Mouse (Mus musculus) liver (tissue): ENCODE data around the gene Inka1.

Experiments used
- DNase-seq: peaks from one replicate; pipeline ENCODE4 v3.0.0-alpha.2; 2020; ENCODE audit warnings: mixed read lengths

The Inka1 gene

DNA sequence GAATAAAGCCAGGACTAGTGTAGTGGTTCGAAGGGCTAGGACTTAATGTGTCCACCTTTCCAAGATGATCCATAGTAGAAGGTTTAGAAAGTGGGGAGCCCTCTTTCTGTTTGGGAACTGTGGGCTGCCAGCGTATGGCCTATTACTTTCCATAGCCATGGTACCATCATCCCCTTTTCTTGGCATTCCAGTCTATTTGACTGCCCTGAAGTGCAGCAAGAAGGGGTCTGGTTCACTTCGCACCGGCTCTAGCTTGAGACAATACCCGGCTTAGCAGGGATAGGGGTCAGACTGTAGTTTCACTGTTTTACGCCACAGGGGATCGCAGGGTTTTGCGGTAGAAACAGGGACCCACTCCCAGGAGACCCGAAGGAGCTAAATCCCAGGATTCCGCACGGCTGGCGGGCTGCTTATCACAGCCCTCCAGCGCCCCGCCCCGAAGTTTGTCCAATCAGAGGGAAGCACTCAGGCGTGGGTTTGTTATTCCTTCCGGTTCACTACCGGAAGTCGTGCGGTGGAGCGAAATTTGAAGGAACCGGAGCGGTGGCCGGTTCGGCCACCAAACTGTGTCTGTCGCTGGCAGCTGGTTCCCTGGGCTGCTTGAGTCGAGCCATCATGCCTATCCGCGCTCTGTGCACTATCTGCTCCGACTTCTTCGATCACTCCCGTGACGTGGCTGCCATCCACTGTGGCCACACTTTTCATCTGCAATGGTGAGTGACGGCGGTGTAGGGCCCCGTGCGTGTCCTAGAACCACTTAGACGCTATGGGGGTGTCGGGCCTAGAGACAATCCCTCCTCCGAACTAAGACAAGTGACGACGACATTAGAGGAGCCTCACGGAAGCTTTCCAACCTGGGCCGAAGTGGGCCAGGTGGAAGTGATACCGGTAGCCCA is 35.0 kb downstream of the Inka1 start:
- peak; percentile 92 for DNase-seq

DNA sequence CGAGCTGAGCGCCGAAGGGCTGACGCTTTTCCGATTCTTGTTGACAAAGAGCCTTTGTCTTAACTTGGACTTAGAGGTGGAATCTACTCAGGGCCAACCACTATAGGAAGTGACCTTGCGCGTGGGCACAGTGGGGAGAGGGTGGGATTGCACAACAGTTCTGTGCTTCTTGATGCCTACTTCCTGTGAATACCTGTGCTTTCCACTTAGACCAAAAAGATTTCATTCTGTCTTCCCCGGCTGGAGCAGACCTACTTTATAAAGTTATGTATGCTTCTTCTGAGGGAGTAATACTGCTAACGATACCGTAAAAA is 35.8 kb downstream of the Inka1 start, which contains the start of gene Traip:
Gene Traip, plus strand, starts transcription at position 215 of the 314 bp plus-strand sequence.
- no peak for DNase-seq

DNA sequence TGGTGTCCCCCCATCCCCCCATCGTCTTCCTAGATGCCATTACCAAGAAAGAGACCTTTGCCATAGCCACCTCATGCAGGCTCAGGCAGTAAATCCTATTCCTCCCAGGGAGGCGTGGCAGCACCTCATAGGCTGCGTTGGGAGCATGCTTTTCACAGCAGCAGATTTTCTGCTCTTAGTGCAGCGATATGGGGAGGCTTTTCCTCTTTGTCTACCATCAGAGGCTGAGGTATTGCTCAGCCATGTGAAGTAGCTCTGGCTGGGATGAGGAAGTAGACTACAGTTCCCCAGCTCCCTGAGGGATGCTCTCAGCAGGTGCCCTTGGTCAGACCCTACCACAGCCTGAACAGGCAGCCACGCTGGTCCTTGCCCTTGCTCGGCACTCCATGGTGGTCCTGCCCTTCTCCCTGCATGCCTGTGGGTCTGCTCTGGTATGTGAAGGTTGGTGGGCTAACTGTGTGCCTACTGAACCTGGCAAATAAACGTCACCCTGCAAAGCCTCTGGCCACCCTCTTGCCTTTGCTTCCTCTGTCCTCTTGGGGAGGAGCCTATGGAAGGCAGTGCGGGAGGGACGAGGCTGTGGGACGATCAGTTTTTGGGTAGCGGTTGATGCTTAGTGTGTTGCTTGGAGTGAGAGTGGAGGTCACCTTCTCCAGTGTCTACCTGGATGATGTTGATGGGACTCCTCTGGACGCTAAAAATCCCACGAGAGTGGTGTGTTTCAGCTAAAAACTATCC is 36.3 kb downstream of the Inka1 start:
- DNase-seq = no peak

DNA sequence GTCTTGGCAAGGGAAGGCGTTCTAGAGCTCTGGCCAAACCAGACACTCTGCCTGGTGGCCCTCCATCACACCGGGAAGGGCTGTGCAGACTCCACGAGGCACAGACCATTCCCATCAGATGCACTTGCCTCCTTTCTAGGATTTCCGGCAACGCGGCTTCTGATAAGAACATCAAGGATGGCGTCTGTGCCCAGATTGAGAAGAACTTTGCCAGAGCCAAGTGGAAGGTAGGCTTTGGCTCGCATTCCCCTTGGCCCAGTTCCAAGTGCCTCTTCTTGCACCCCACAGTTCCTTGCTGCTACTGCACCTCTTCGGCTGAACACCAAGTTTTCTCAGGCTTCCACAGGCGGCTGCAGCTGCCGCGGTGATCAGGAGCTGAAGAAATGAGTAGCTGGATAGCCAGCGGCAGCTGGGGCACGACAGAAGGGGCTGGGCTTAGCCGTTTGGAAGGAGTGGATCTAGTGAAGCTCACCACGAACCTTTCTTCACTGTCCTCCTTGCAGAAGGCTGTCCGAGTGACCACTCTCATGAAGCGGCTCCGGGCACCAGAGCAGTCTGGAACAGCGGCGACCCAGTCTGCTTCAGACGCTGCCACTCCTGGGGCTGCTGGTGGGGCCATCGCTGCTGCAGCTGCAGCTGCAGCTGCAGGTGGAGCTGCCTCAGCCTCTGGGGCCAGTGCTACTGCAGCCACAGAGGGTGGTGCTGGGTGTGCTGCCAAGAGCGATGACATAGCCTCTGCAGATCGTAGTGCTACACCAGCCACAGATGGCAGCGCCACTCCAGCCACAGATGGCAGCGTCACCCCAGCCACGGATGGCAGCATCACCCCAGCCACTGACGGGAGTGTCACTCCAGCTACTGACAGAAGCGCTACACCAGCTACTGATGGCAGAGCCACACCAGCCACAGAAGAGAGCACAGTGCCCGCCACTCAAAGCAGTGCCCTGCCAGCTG is 38.2 kb downstream of the Inka1 start:
- DNase-seq = no peak

DNA sequence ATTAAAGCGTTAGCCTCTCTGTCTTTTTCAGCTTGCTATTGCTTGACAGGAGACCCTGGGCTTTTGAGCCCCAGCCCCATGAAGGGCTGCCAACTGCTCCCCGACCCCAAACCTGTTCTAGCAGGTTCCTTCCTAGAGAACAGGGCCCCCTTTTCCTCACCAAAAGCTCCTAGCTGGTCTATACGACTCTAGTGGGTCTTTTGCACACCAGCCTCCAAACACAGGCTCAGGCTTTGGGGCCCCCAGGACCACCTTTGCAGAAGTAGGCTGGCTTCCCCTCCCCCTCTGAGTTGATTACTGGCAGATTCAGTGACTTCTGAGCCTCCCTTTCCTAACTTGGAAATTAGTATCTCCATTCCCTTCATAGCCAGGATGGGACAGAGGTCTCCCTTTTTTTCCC is 48.8 kb downstream of the Inka1 start:
- no peak for DNase-seq

DNA sequence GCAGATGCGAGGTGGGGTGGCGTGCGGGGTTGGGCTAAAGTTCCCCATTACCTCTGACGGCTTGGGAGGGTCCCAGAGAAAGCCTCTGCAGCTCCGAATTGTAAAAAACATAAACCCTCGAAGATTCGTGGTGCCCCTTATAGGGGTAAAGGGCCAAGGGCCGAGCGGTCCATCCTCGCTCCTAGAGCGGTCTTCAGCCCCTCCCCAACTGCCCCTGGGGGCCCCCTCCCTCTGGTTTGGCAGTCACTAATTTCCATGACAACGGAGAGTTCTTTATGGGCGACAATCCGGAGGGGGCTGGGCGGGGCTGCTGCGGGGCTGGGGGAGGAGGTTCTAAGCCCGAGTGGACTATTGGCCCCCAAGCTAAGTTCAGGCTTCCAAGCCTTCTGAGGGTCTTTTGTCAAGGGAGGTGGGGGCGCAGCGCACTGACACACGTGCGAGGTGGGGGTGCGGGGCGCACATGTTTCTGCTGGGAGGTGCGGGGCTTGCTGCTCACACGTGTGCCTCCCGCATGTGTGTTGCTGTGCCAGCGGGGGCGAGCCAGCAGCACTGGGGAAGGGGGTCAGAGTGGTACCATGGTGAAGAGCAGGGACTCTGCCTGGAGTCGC is 49.4 kb downstream of the Inka1 start:
- no peak for DNase-seq

DNA sequence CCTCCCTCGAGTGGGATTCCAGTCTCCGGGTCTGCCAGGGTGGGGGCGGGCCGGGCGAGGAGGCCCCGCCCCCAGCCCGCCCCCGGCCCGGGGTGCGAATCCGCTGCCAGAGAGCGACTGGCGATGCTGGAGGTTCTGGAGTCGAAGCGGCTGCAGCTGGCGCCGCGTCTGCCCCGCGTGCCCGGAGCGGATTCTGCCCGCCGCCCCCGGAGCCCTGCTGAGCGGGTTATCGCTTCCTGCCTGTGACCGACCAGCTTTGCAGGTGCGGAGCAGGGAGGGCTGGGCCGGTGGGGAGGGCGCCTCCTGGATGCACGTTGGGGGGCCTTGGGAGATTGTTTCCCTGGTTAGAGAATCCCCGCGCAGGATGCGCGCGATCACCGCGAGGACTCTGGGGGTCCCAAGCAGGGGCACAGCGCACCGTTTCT is 49.9 kb downstream of the Inka1 start:
- no peak for DNase-seq

DNA sequence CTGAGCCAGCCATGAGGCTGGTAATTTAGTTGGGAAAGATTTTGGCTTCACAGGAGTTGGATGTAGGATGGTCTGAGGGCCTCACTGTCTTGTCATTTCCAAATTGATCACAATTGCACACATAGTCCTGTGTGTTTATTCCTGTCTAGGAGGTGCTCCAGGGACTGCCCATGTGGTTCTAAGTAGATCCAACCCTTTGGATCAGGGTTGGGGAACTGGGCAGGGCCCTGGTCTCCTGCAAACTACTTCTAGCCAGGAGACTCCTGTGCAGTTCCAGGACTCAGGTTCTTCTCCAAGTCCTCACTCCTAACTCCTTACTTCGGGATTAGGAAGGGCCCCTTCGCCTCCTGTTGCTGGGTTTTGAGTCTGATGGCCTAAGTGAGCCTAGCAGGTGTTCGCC is 50.3 kb downstream of the Inka1 start, which contains the start of gene Camkv:
Gene Camkv, plus strand, starts transcription at position 301 of the 400 bp plus-strand sequence.
- DNase-seq = no peak
